Mouse (Mus musculus): ENCODE measurements around the gene Hsd17b2. TPM values are rescaled to one million over a fixed set of nuclear protein-coding genes. Genes with fewer than 3 reads are reported as not detected.
A peak's percentile ranks its signal among the peaks of the same experiment; 100 is the strongest.

Hsd17b2 gene
- polyA plus RNA-seq, 1 experiment, result 0.61 TPM

GRCm38 (mm10) chr8:117794581-117794980, 92.9 kb downstream of the Hsd17b2 start:
- H3K27me3 ChIP-seq (ENCODE audit: control insufficient read depth, insufficient read depth, low read length, poor library complexity, severe bottlenecking), result no peaks in the 10 kb centered on the region
- H3K4me1 ChIP-seq (ENCODE audit: control insufficient read depth, insufficient read depth, low read length), result no peaks in the 10 kb centered on the region
- no peak overlapping the region for H3K9ac ChIP-seq (ENCODE audit: low read depth, poor library complexity, severe bottlenecking)
- H3K27ac ChIP-seq (ENCODE audit: insufficient read depth, low read length), result no peak overlapping the region
- TF ChIP-seq POLR2A (IDR thresholded peaks at IDR 0.05; ENCODE audit: insufficient read depth, low read length) (no peak), EP300 (IDR thresholded peaks at IDR 0.05; ENCODE audit: insufficient read depth, low read depth, low read length) (no peak), CTCF (IDR thresholded peaks at IDR 0.05; ENCODE audit: low read depth, low read length) (no peak)
- no peak overlapping the region for H3K4me3 ChIP-seq (ENCODE audit: low read depth, low read length)
- peaks cover 69% of the 10 kb centered on the region for H3K36me3 ChIP-seq (ENCODE audit: control insufficient read depth, insufficient read depth, low read length, poor library complexity, severe bottlenecking)
- H3K9me3 ChIP-seq (replicated peaks; ENCODE audit: control insufficient read depth, insufficient read depth, low read length, poor library complexity, severe bottlenecking), result no peaks in the 10 kb centered on the region

- no peak for TF ChIP-seq POLR2A (IDR thresholded peaks at IDR 0.05; ENCODE audit: insufficient read depth, low read length)
- Histone ChIP-seq H3K36me3 (ENCODE audit: control insufficient read depth, insufficient read depth, low read length, poor library complexity, severe bottlenecking) (peaks cover 51% of the 10 kb centered on the region), H3K4me1 (ENCODE audit: control insufficient read depth, insufficient read depth, low read length) (no peaks in the 10 kb centered on the region), H3K27me3 (ENCODE audit: control insufficient read depth, insufficient read depth, low read length, poor library complexity, severe bottlenecking) (no peaks in the 10 kb centered on the region), H3K9ac (ENCODE audit: low read depth, poor library complexity, severe bottlenecking) (no peak overlapping the region), H3K9me3 (replicated peaks; ENCODE audit: control insufficient read depth, insufficient read depth, low read length, poor library complexity, severe bottlenecking) (no peaks in the 10 kb centered on the region), H3K27ac (ENCODE audit: insufficient read depth, low read length) (no peak overlapping the region), H3K4me3 (ENCODE audit: low read depth, low read length) (no peak overlapping the region)
These were observed 94.8 kb downstream of the Hsd17b2 start for GRCm38 (mm10) chr8:117796464-117796863.

- Histone ChIP-seq H3K4me3 (ENCODE audit: low read depth, low read length) (no peak overlapping the region), H3K9ac (ENCODE audit: low read depth, poor library complexity, severe bottlenecking) (no peak overlapping the region), H3K27me3 (ENCODE audit: control insufficient read depth, insufficient read depth, low read length, poor library complexity, severe bottlenecking) (no peaks in the 10 kb centered on the region), H3K27ac (ENCODE audit: insufficient read depth, low read length) (no peak overlapping the region), H3K36me3 (ENCODE audit: control insufficient read depth, insufficient read depth, low read length, poor library complexity, severe bottlenecking) (peaks cover 43% of the 10 kb centered on the region), H3K9me3 (replicated peaks; ENCODE audit: control insufficient read depth, insufficient read depth, low read length, poor library complexity, severe bottlenecking) (no peaks in the 10 kb centered on the region), H3K4me1 (ENCODE audit: control insufficient read depth, insufficient read depth, low read length) (no peaks in the 10 kb centered on the region)
- TF ChIP-seq CTCF (IDR thresholded peaks at IDR 0.05; ENCODE audit: low read depth, low read length), result no peak
- TF ChIP-seq EP300 (IDR thresholded peaks at IDR 0.05; ENCODE audit: insufficient read depth, low read depth, low read length), result no peak
- no peak for TF ChIP-seq POLR2A (IDR thresholded peaks at IDR 0.05; ENCODE audit: insufficient read depth, low read length)
These were observed 96.4 kb downstream of the Hsd17b2 start for GRCm38 (mm10) chr8:117798066-117798465.

- TF ChIP-seq POLR2A (IDR thresholded peaks at IDR 0.05; ENCODE audit: insufficient read depth, low read length) (peak; percentile 92), EP300 (IDR thresholded peaks at IDR 0.05; ENCODE audit: insufficient read depth, low read depth, low read length) (no peak)
- no peaks in the 10 kb centered on the region for H3K27me3 ChIP-seq (ENCODE audit: control insufficient read depth, insufficient read depth, low read length, poor library complexity, severe bottlenecking)
- H3K4me3 ChIP-seq (ENCODE audit: low read depth, low read length), result peak within 1 kb of the TSS; percentile 80
- H3K4me1 ChIP-seq (ENCODE audit: control insufficient read depth, insufficient read depth, low read length), result no peaks in the 10 kb centered on the region
- H3K27ac ChIP-seq (ENCODE audit: insufficient read depth, low read length), result peak within 1 kb of the TSS; percentile 52
- peak within 1 kb of the TSS; percentile 76 for H3K9ac ChIP-seq (ENCODE audit: low read depth, poor library complexity, severe bottlenecking)
- no peaks in the 10 kb centered on the region for H3K9me3 ChIP-seq (replicated peaks; ENCODE audit: control insufficient read depth, insufficient read depth, low read length, poor library complexity, severe bottlenecking)
- H3K36me3 ChIP-seq (ENCODE audit: control insufficient read depth, insufficient read depth, low read length, poor library complexity, severe bottlenecking), result peaks cover 11% of the 10 kb centered on the region
These were observed 100.0 kb downstream of the Hsd17b2 start, which contains the start of gene Mphosph6 for GRCm38 (mm10) chr8:117801443-117802298. Gene Mphosph6, minus strand, starts transcription at chr8:117801943.

- H3K27me3 ChIP-seq (ENCODE audit: control insufficient read depth, insufficient read depth, low read length, poor library complexity, severe bottlenecking), result no peaks in the 10 kb centered on the region
- H3K9ac ChIP-seq (ENCODE audit: low read depth, poor library complexity, severe bottlenecking), result peak overlapping the region; percentile 33
- 0 out of 2 replicates have a peak overlapping the region, but pooled peaks have one; percentile 3 for H3K27ac ChIP-seq (ENCODE audit: insufficient read depth, low read length)
- H3K4me1 ChIP-seq (ENCODE audit: control insufficient read depth, insufficient read depth, low read length), result no peaks in the 10 kb centered on the region
- peak overlapping the region; percentile 71 for H3K4me3 ChIP-seq (ENCODE audit: low read depth, low read length)
- peaks cover 8% of the 10 kb centered on the region; the same call in 1 of the 2 replicates for H3K36me3 ChIP-seq (ENCODE audit: control insufficient read depth, insufficient read depth, low read length, poor library complexity, severe bottlenecking)
- no peaks in the 10 kb centered on the region for H3K9me3 ChIP-seq (replicated peaks; ENCODE audit: control insufficient read depth, insufficient read depth, low read length, poor library complexity, severe bottlenecking)
- TF ChIP-seq EP300 (IDR thresholded peaks at IDR 0.05; ENCODE audit: insufficient read depth, low read depth, low read length), result no peak
- no peak for TF ChIP-seq POLR2A (IDR thresholded peaks at IDR 0.05; ENCODE audit: insufficient read depth, low read length)
- no peak for TF ChIP-seq CTCF (IDR thresholded peaks at IDR 0.05; ENCODE audit: low read depth, low read length)
These were observed 100.6 kb downstream of the Hsd17b2 start for GRCm38 (mm10) chr8:117802299-117802689.

GRCm38 (mm10) chr8:117805419-117805818, 103.7 kb downstream of the Hsd17b2 start:
- H3K36me3 ChIP-seq (ENCODE audit: control insufficient read depth, insufficient read depth, low read length, poor library complexity, severe bottlenecking), result no peaks in the 10 kb centered on the region
- no peak for TF ChIP-seq CTCF (IDR thresholded peaks at IDR 0.05; ENCODE audit: low read depth, low read length)
- no peak for TF ChIP-seq EP300 (IDR thresholded peaks at IDR 0.05; ENCODE audit: insufficient read depth, low read depth, low read length)
- TF ChIP-seq POLR2A (IDR thresholded peaks at IDR 0.05; ENCODE audit: insufficient read depth, low read length), result no peak
- no peak overlapping the region for H3K9ac ChIP-seq (ENCODE audit: low read depth, poor library complexity, severe bottlenecking)
- H3K27ac ChIP-seq (ENCODE audit: insufficient read depth, low read length), result no peak overlapping the region
- no peaks in the 10 kb centered on the region for H3K4me1 ChIP-seq (ENCODE audit: control insufficient read depth, insufficient read depth, low read length)
- H3K9me3 ChIP-seq (replicated peaks; ENCODE audit: control insufficient read depth, insufficient read depth, low read length, poor library complexity, severe bottlenecking), result no peaks in the 10 kb centered on the region
- no peaks in the 10 kb centered on the region for H3K27me3 ChIP-seq (ENCODE audit: control insufficient read depth, insufficient read depth, low read length, poor library complexity, severe bottlenecking)
- no peak overlapping the region for H3K4me3 ChIP-seq (ENCODE audit: low read depth, low read length)

Other genes starting within 250 kb of the Hsd17b2 start
- gene Plcg2, start 203.6 kb upstream of the Hsd17b2 start, polyA plus RNA-seq (2011; ENCODE audit: insufficient read depth, insufficient read length, low read depth, missing spikeins), result 32.4 and 32.7 TPM in 2 replicates
- gene Sdr42e1, start 28.2 kb upstream of the Hsd17b2 start, polyA plus RNA-seq (2011; ENCODE audit: insufficient read depth, insufficient read length, low read depth, missing spikeins), result 0.22 and 0.30 TPM in 2 replicates
- 88.0 and 98.3 TPM in 2 replicates for gene Mphosph6, start 100.0 kb downstream of the Hsd17b2 start, polyA plus RNA-seq (2011; ENCODE audit: insufficient read depth, insufficient read length, low read depth, missing spikeins)

Measured in ES-Bruce4 (cell line).